Mouse (Mus musculus) E14TG2a.4 (cell line): ENCODE measurements around the gene Slc22a14.
"Not testable (repeated sequence)": the region's sequence is repeated elsewhere in the genome, so short reads cannot be mapped to it uniquely, and the experiment has no call there.

Source experiments
- H3K27me3 ChIP-seq: 2 replicates; pipeline ENCODE4 v1.6.1; 2014; ENCODE audit warnings: low read length, control low read depth; ENCODE audit not compliant: insufficient read depth
- H3K36me3 ChIP-seq: 2 replicates; pipeline ENCODE4 v1.6.1; 2014; ENCODE audit warnings: low read length, control low read depth; ENCODE audit not compliant: insufficient read depth
- H3K4me1 ChIP-seq: replicated peaks from 2 replicates; pipeline ENCODE4 v1.6.1; 2014; ENCODE audit warnings: low read depth, low read length, control low read depth
- H3K4me3 ChIP-seq: replicated peaks from 2 replicates; pipeline ENCODE4 v1.5.1; 2014; ENCODE audit warnings: mild to moderate bottlenecking, low read length
- H3K9me3 ChIP-seq: 2 replicates; pipeline ENCODE4 v1.6.1; 2014; ENCODE audit warnings: low read length, control low read depth
- CTCF ChIP-seq: conservative IDR thresholded peaks from 2 replicates; pipeline ENCODE4 v1.5.1; 2014; ENCODE audit warnings: low read length
- NANOG ChIP-seq: IDR thresholded peaks from 2 replicates; pipeline ENCODE4 v1.6.1; 2014; ENCODE audit warnings: borderline replicate concordance, low read length, mixed read lengths
- POU5F1 ChIP-seq: IDR thresholded peaks from 2 replicates; pipeline ENCODE4 v1.6.1; 2014; ENCODE audit warnings: low read length, borderline replicate concordance

Gene Slc22a14

GRCm38 (mm10) chr9:119401351-119401750 lies 36.0 kb upstream of the Slc22a14 start:
- peaks cover 9% of the 10 kb centered on the region for H3K27me3 ChIP-seq

DNA sequence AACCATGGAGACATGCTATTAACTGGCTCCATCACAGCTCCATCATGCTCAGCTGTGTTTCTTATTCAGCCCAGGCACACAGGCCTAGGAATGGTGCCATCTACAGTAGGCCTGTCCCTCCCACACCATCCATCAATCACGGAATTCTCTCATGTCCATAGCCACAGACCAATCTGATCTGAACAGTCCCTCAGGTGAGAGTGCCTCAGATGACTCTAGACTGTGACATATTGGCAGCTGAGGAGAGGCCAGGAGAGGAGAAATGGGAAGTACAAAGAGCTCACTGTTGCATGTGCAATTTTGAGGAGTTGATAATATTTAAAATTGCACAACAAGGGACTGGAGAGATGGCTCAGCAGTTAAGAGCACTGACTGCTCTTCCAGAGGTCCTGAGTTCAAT lies 29.5 kb upstream of the Slc22a14 start:
- no peak for TF ChIP-seq POU5F1
- no peak for TF ChIP-seq CTCF
- TF ChIP-seq NANOG: no peak
- peaks cover 24% of the 10 kb centered on the region for H3K4me1 ChIP-seq
- no peaks in the 10 kb centered on the region for H3K27me3 ChIP-seq
- no peak overlapping the region for H3K4me3 ChIP-seq
- no peaks in the 10 kb centered on the region for H3K9me3 ChIP-seq
- H3K36me3 ChIP-seq: peaks cover 16% of the 10 kb centered on the region

More at GRCm38 (mm10) chr9:119401351-119401750, 36.0 kb upstream of the Slc22a14 start:
- Histone ChIP-seq H3K4me3 (peak overlapping the region; percentile 93), H3K36me3 (peaks cover 22% of the 10 kb centered on the region), H3K9me3 (no peaks in the 10 kb centered on the region), H3K4me1 (peaks cover 51% of the 10 kb centered on the region)
- TF ChIP-seq POU5F1: no peak
- TF ChIP-seq NANOG: no peak
- TF ChIP-seq CTCF: no peak

DNA sequence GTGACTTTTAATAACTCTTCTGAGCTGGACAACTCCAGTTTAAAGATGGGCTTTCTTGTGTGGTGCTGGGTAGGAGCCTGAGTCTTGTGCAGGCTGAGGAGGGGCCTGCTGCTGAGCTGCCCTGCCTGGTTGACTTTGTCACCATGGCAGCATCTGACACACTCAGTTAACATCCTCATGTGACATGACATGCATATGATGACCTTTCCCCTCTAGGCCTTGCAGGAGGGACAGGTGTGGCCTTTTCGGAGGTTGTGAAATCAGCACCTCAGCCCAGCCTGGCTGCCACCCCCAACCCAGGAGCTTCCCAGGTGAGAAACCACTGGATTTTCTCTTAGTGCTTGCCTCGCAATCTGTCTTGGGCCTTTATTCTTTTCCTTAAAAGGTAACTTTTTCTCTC lies 24.9 kb upstream of the Slc22a14 start:
- Histone ChIP-seq H3K36me3 (peaks cover 31% of the 10 kb centered on the region), H3K27me3 (no peaks in the 10 kb centered on the region), H3K4me1 (peaks cover 31% of the 10 kb centered on the region), H3K9me3 (peaks cover 5% of the 10 kb centered on the region; the same call in 1 of the 2 replicates), H3K4me3 (no peak overlapping the region)
- TF ChIP-seq CTCF (no peak), POU5F1 (no peak), NANOG (no peak)

- peaks cover 38% of the 10 kb centered on the region for H3K36me3 ChIP-seq
- H3K4me1 ChIP-seq: peaks cover 31% of the 10 kb centered on the region
- H3K27me3 ChIP-seq: no peaks in the 10 kb centered on the region
- peaks cover 7% of the 10 kb centered on the region; the same call in 1 of the 2 replicates for H3K9me3 ChIP-seq
- TF ChIP-seq NANOG (no peak), POU5F1 (no peak), CTCF (no peak)
- no peak overlapping the region for H3K4me3 ChIP-seq
Observed at GRCm38 (mm10) chr9:119388956-119389355, 23.6 kb upstream of the Slc22a14 start.

- no peak for TF ChIP-seq POU5F1
- TF ChIP-seq CTCF: no peak
- no peak for TF ChIP-seq NANOG
- Histone ChIP-seq H3K36me3 (peaks cover 75% of the 10 kb centered on the region), H3K9me3 (peaks cover 7% of the 10 kb centered on the region; the same call in 1 of the 2 replicates), H3K27me3 (no peaks in the 10 kb centered on the region), H3K4me1 (peaks cover 6% of the 10 kb centered on the region), H3K4me3 (no peak overlapping the region)
Observed at GRCm38 (mm10) chr9:119382603-119383002, 17.2 kb upstream of the Slc22a14 start.

GRCm38 (mm10) chr9:119378231-119378630 lies 12.9 kb upstream of the Slc22a14 start:
- TF ChIP-seq CTCF (no peak), POU5F1 (no peak), NANOG (no peak)
- Histone ChIP-seq H3K4me1 (peaks cover 28% of the 10 kb centered on the region), H3K4me3 (no peak overlapping the region), H3K9me3 (no peaks in the 10 kb centered on the region), H3K36me3 (peaks cover 58% of the 10 kb centered on the region), H3K27me3 (no peaks in the 10 kb centered on the region)

DNA sequence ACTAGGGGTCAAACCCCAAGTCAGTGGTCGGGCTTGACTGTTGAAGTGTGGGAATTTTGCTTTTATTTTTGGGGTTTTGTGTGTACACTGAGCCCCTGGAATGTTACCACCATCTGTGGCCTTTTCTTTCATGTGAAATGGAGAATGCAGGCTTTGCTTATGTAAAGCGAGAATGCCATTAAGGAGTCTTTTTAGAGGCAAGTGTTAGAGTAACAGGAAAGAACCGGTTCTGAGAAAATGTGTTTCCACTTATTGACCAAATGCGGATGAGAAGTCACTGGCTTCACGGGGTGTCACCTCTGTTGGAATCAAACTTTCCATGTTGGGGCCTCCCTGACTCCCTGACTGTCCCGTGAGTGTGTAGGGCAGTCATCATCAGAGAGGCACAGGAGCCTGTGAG lies 10.2 kb upstream of the Slc22a14 start:
- Histone ChIP-seq H3K4me3 (no peak overlapping the region), H3K9me3 (no peaks in the 10 kb centered on the region), H3K36me3 (peaks cover 39% of the 10 kb centered on the region), H3K4me1 (peaks cover 22% of the 10 kb centered on the region), H3K27me3 (no peaks in the 10 kb centered on the region)
- TF ChIP-seq POU5F1 (no peak), NANOG (peak; percentile 22; the same call in 1 of the 2 replicates)

DNA sequence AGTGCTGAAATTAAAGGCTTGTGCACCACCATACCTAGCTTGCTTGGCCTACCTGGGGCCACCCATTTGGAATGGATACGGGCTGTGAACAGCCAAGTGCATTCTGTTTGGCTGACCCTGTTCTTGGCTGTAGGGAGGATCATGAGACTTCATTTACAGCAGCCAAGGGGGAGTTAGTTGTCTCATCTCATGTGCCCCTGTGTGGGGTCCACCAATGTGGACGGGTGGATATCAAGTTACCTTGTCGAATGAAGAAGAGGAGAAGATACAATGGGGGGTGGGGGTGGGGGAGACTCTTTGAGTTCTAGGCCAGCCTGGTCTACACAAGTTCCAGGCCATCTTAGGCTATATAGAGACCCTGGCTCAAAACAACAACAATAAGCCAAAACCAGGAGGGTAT lies 9.7 kb upstream of the Slc22a14 start:
- Histone ChIP-seq H3K27me3 (no peaks in the 10 kb centered on the region), H3K4me1 (peaks cover 22% of the 10 kb centered on the region), H3K9me3 (no peaks in the 10 kb centered on the region), H3K4me3 (no peak overlapping the region), H3K36me3 (peaks cover 37% of the 10 kb centered on the region)
- no peak for TF ChIP-seq CTCF

GRCm38 (mm10) chr9:119371251-119371650 lies 5.9 kb upstream of the Slc22a14 start:
- no peak overlapping the region for H3K4me3 ChIP-seq
- TF ChIP-seq POU5F1 (no peak), NANOG (no peak), CTCF (no peak)
- no peaks in the 10 kb centered on the region for H3K27me3 ChIP-seq
- H3K36me3 ChIP-seq: peaks cover 46% of the 10 kb centered on the region
- peaks cover 20% of the 10 kb centered on the region for H3K4me1 ChIP-seq
- no peaks in the 10 kb centered on the region for H3K9me3 ChIP-seq

GRCm38 (mm10) chr9:119370770-119371169 lies 5.4 kb upstream of the Slc22a14 start:
- H3K4me3 ChIP-seq, H3K9me3 ChIP-seq, H3K27me3 ChIP-seq: not testable (repeated sequence)
- Histone ChIP-seq H3K4me1 (peaks cover 15% of the 10 kb centered on the region), H3K36me3 (peaks cover 46% of the 10 kb centered on the region)
